Mouse (Mus musculus) lung, adult 2 months (tissue): ENCODE results near the gene Med16. TPM values are rescaled to one million over a fixed set of nuclear protein-coding genes. Genes with fewer than 3 reads are reported as not detected.

Experiments
- DNase-seq: peaks from one replicate; pipeline ENCODE4 v3.0.0; 2022
- H3K4me1 ChIP-seq: fragments of 200-500 bp; 2 replicates; pipeline ENCODE4 v1.6.1; 2011; ENCODE audit warnings: low read length; ENCODE audit not compliant: control insufficient read depth, insufficient read depth
- H3K4me3 ChIP-seq: fragments of 200-500 bp; replicated peaks from 2 replicates; pipeline ENCODE3; 2011; ENCODE audit warnings: low read depth, mild to moderate bottlenecking, control low read depth, low read length; ENCODE audit errors: extremely low read depth
- CTCF ChIP-seq: fragments of 200-500 bp; IDR thresholded peaks from 2 replicates; pipeline ENCODE4 v1.5.1; 2011; ENCODE audit warnings: mild to moderate bottlenecking, low read length, control low read depth; ENCODE audit not compliant: insufficient read depth
- POLR2A ChIP-seq: fragments of 200-500 bp; IDR thresholded peaks from 2 replicates; pipeline ENCODE4 v1.6.1; 2011; ENCODE audit warnings: low read depth, mild to moderate bottlenecking, control low read depth, low read length, borderline replicate concordance; ENCODE audit errors: extremely low read depth
- WGBS: fragments of 180-500 bp; shearing (Covaris S2); methylation state at CpG from one replicate; pipeline ENCODE4 v1.1.7; 2018; 5-methylcytosine and 5-hydroxymethylcytosine counted together
- polyA plus RNA-seq: library from polyadenylated mRNA; depleted of rRNA; stranded (reverse); fragments of >200 nt; gene quantifications from 2 replicates; pipeline ENCODE4 v1.2.3, GENCODE M21; 2012

The Med16 gene
- polyA plus RNA-seq, 1 experiment: 76.2 TPM

- Histone ChIP-seq H3K4me1 (peaks cover 13% of the 10 kb centered on the region), H3K4me3 (peak overlapping the region; percentile 55)
- no peak for DNase-seq
- WGBS: 22% methylated on average over 35 of the region's 35 CpGs
- TF ChIP-seq POLR2A (peak; percentile 48; the same call in 1 of the 2 replicates), CTCF (no peak)
Observed at GRCm38 (mm10) chr10:79918231-79919078, 9.7 kb upstream of the Med16 start.

GRCm38 (mm10) chr10:79917532-79918100 lies 8.9 kb upstream of the Med16 start:
- WGBS: 71% methylated on average over 5 of the region's 5 CpGs
- Histone ChIP-seq H3K4me3 (no peak overlapping the region), H3K4me1 (peaks cover 13% of the 10 kb centered on the region)
- no peak for DNase-seq
- no peak for TF ChIP-seq CTCF
- no peak for TF ChIP-seq POLR2A

GRCm38 (mm10) chr10:79916808-79917531 lies 8.2 kb upstream of the Med16 start, which contains the start of gene Kiss1r:
Gene Kiss1r, plus strand, starts transcription at chr10:79916971.
- DNase-seq: peak; percentile 93
- peak; percentile 90 for TF ChIP-seq POLR2A
- TF ChIP-seq CTCF: no peak
- Histone ChIP-seq H3K4me3 (peak within 1 kb of the TSS; percentile 89), H3K4me1 (peaks cover 13% of the 10 kb centered on the region)
- 2% methylated on average over 42 of the region's 42 CpGs for WGBS

- TF ChIP-seq POLR2A (no peak), CTCF (no peak)
- peaks cover 13% of the 10 kb centered on the region for H3K4me1 ChIP-seq
- 4% methylated on average over 8 of the region's 8 CpGs for WGBS
- peak overlapping the region; percentile 89 for H3K4me3 ChIP-seq
- no peak for DNase-seq
Observed at GRCm38 (mm10) chr10:79916081-79916480, 7.4 kb upstream of the Med16 start.

GRCm38 (mm10) chr10:79914948-79915596 lies 6.3 kb upstream of the Med16 start:
- 49% methylated on average over 7 of the region's 7 CpGs for WGBS
- H3K4me1 ChIP-seq: peaks cover 13% of the 10 kb centered on the region
- DNase-seq: no peak
- H3K4me3 ChIP-seq: no peak overlapping the region
- TF ChIP-seq CTCF (no peak), POLR2A (no peak)

- WGBS: 64% methylated on average over 11 of the region's 11 CpGs
- no peak for TF ChIP-seq POLR2A
- no peak for TF ChIP-seq CTCF
- Histone ChIP-seq H3K4me3 (no peak overlapping the region), H3K4me1 (peaks cover 14% of the 10 kb centered on the region)
- no peak for DNase-seq
Observed at GRCm38 (mm10) chr10:79914131-79914947, 5.6 kb upstream of the Med16 start.

GRCm38 (mm10) chr10:79912412-79912811 lies 3.7 kb upstream of the Med16 start:
- peaks cover 14% of the 10 kb centered on the region for H3K4me1 ChIP-seq
- H3K4me3 ChIP-seq: no peak overlapping the region
- TF ChIP-seq POLR2A (no peak), CTCF (no peak)
- 77% methylated on average over 20 of the region's 20 CpGs for WGBS
- DNase-seq: no peak

GRCm38 (mm10) chr10:79910556-79910955 lies 1.8 kb upstream of the Med16 start, which contains the start of gene Gm26602:
Gene Gm26602, plus strand, starts transcription at chr10:79910856.
- WGBS: 96% methylated on average over 4 of the region's 4 CpGs
- Histone ChIP-seq H3K4me1 (peaks cover 7% of the 10 kb centered on the region), H3K4me3 (no peak within 1 kb of the TSS)
- DNase-seq: no peak
- TF ChIP-seq CTCF: no peak
- TF ChIP-seq POLR2A: no peak
